Mouse (Mus musculus) ES-Bruce4 (cell line): ENCODE measurements at regions not wholly inside any gene's neighbourhood (a gene's known extent, or its start where the extent isn't known, plus 50 kb on each side); places are given as distances from the start of the nearest gene placed in this dataset.

Experiments used
- CTCF ChIP-seq: IDR thresholded peaks from one replicate; pipeline ENCODE4 v1.8.1; 2011; ENCODE audit warnings: low read depth, low read length
- EP300 ChIP-seq: IDR thresholded peaks from 2 replicates; pipeline ENCODE4 v1.6.1; 2011; ENCODE audit warnings: low read depth, low read length; ENCODE audit not compliant: insufficient read depth

DNA sequence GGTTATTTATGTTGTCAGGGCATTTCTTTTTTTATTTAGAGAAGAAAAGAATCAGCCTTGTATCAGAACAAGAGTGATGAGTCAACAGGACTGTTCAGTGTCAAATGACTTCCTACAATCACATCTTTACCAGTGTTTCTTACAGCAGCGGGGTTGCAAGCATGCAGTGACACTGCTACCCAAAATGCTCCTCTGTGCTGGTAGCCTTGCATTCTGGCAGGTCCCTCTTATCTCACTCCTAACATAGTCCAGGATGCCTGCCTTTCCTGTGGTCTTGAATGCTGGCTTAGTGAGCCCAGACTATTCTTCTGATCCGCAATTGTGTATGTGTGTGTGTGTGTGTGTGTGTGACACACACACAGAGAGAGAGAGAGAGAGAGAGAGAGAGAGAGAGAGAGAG lies 506.4 kb upstream of the Camk1g start:
- TF ChIP-seq CTCF (no peak), EP300 (no peak)
